Mouse (Mus musculus) kidney, adult 8-10 months (tissue): ENCODE data around the gene Arhgef38.
A peak's percentile ranks its signal among the peaks of the same experiment; 100 is the strongest.

ENCODE experiments used
- DNase-seq, 2 experiments: peaks; one replicate each; pipeline ENCODE4 v3.0.0; 2022

Gene Arhgef38

DNA sequence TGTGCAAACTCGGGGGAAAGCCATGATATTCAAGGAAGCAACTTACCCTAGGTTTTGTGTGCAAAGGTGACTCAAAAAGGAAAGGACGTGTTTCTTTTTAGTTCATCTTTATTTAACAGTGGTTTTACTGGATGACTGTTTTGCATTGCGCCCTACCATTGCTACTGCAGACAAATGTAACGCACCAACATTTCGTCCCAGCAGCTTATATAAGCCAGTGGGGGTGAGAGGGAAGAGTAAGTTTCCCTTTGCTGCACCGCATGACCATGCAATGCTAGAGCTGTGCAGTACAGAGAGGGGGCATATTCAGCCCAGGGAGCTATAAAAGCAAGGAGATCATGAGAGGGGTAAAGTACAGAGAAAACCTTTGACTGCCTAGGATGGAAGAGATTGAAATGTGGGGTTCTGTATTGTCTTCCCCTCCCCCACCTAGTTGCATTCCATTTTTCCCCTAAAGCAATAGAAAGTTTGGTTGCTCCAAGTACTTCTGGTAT is 70.8 kb downstream of the Arhgef38 start:
- no peak for DNase-seq

DNA sequence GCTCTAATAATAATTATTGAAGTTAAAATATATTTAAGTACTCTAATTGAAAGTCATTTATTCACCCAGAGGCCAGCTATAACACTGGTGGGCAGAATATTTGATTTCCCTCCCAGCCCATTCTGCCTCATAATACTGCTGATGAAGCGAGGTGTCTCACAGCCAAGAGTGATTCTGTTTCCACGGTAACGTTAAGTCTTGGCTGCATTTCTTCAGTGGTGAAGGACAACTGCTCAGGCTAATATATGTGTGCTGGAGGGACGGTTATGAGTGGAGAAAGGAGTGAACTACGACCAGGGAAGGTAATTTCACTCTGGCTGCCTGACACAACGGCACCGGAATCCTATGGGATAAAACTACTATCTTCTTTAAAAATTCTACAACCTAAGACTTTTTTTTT is 71.6 kb downstream of the Arhgef38 start:
- no peak for DNase-seq

DNA sequence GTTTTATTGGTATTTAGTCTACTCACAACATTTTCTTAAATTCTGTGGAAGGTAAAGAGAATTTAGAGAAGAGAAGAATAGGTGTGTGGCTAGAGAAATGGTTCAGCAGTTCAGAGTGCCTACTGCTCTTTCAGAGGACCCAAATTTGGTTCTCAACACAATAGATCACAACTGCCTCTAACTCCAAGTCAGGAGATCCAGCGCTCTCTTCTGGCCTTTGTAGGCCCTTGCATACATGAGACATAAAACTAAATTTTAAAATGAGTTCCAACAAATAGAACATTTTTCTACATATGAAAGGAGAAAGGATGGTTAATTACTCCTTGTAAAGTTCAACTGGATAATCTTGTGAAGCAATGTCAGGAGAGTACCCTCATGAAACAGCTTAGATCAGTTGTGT is 73.3 kb downstream of the Arhgef38 start:
- no peak for DNase-seq

DNA sequence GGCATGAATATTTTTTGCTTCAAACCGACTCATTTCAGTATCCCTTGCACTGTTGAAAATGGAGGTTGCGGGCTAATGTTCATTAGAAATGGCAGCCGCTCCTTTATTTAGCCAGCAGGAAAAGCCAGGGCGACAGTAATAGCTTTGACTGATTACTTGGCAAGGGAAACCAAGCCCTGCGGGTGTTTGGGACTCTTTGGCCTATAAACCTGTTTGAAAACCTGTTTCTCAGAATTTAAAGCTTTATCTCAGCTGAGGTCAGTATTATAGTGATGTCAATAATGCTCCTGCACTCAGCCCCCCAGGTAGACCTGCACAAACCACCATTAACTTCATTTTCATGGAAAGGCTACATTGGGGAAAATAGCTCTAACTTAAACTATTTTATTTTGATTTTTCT is 76.5 kb downstream of the Arhgef38 start:
- peak; percentile 28 to 42 for DNase-seq

DNA sequence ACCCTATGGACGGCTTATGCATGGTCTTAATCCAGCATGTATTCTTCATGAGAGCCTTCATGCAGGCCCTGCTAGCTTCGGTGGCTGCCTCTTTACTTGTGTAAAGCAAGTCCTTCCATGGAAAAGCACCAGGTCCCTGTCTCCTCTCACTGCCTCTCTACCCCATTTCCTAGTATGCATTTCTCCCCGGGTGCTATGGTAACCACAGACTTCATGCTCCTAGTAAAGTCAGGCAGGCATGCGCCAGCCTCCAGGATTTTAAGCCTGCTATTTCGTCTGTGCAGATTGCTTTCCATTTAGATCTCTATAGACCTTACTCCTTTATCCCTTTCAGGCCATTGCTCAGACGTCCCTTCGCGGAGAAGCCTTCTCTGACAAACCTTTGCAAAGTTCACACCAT is 80.1 kb downstream of the Arhgef38 start:
- DNase-seq, result no peak

DNA sequence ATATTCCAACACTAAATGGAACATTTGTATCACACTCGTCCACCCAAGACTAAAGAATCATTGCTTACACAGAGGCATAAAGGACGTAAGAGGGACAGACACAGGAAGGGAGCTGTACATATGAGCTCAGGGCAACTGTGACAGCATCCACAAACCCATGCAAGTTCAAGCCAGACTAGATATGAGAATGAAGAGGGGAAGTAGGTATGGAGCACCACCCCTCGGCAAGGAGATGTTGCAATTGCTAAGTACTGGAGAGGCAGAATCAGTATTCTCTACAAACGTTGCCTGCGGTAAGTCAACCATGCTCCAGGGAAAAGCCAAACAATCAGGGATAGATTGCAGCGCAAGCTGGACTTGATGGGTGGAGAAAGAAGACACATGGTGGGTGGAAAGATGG is 81.1 kb downstream of the Arhgef38 start:
- DNase-seq, result no peak

DNA sequence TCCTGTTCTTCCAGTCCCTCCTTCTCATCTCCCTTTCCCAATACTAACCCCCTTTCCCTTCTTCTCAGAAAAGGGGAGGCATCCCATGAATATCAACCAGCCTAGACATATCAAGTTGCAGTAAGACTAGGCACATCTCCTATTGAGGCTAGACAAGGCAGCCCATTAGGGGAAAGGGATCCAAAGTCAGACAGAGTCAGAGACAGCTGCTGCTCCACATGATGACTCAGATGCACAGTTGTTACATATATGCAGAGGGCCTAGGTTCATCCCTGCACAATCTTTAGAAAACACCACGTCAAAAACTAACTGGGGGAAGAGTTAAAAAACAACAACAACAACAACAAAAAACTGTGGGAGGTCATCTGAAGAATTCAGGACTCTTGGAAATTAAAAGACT is 81.9 kb downstream of the Arhgef38 start:
- DNase-seq, result no peak

DNA sequence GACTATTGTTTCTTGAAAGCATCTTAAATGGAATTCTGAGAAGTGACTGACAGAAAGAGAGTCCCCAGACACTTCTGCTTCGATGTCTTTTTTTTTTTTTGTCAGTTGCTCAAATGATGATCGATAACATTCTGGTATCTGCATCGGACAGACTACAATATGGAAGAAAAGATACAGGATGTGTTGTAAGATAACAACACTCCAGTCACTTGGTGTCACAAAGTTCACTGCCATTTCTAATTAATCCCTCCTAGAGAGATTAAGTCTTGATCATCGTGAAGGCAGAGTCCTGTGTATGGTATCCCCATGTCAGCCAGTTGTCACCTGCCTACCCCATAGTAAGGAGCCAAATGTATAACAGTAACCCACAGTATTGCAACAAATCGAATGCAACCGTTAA is 83.1 kb downstream of the Arhgef38 start:
- DNase-seq, result no peak

DNA sequence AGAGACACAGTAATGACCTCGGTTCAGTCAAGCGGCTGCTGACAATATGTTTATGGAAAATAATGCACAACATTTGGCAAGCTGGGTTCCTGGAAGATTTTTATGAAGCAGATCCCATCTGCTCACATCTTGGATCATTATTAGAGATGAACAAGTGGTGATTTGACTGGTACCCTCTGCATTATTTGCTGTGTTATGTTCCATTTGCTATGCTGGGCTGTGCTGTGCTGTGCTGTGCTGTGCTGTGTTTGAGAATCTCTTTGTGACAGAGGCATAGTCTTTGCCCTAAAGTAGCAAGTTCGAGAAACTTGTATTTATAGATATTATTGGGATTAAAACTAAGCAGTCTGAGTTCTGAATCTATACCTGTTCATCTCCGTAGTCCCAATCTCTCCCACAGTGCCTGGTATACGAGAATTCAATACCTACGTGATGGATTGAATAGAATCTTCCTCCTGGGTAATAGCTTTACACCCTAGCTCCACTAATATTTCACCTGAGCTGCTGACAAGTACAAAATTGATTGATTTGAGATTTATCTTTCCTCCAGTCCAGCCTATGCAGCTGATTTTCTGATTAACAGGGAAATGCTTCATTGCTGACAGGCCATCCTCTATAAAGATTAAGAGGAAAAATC is 90.1 kb downstream of the Arhgef38 start:
- DNase-seq, result no peak

DNA sequence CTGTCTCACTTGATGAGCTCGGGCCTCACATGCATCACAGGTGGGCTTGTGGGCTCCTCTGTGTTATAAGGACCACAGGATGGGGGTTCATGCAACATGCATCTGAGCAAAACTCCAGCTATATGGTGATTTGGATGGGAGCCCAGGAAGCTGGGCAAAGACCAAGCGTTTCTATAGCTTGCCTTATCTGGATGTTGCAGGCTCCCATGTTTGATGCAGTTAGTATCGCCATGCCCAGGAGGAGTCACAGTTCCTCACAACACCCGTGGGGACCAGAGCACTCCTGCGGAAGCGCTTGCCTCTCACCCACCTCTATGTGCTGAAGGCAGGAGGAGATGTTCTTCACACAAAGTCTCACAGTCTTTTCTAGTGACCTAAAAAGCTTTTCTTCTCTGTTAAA is 92.9 kb downstream of the Arhgef38 start:
- DNase-seq, result no peak

DNA sequence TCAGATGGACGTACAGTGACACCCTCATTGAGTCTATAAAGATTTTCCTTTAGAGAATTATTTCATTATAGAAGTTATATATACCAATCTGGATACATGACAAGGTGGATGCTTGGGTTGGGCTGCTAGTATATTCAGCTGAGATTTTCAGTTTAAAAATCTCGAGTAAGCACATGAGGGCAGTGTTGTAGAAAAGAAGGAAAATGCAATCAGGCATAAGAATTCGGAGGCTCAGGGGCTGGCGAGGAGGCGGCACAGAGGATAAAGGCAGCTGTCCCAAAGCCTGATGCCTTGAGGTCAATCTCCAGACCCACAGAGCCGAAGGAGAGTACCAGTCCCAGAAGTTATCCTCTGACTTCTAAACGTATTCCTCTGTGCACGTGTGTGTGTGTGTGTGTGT is 102.1 kb downstream of the Arhgef38 start:
- DNase-seq, result no peak

DNA sequence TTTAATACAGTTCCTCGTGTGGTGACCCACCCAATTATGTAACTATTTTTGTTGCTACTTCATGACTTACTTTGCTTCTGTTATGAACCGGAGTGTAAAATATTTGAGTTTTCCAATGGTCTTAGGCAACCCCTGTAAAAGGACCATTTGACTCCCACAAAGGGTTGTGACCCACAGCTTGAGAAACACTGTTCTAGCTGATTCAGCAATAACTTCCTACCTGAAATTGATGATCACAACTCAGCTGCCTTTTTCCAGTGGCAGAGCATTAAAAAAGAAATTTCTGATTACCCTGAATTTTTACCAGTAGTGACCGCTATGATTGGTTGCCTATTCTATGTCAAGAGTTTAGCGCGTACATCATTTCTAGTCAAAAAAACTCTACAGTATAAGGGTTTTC is 103.4 kb downstream of the Arhgef38 start:
- no peak for DNase-seq

DNA sequence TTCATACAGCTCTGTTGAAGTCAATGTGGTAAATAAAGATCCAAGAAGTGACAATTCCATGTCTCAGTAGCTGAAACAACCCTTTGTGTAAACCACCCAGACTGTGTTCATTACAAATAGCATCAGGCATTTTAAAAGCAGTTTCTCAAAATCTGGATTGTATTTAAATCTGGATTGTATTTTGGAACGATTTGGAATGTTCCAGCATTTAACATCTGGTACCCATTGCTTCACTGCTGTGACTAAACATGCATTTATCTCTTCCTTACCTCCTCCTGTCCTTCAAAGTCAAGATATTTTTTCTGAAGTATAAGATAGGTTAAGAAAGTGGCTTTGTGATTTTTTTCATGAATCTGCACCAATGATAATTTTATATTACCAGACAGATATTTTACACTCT is 121.5 kb downstream of the Arhgef38 start:
- no peak for DNase-seq

DNA sequence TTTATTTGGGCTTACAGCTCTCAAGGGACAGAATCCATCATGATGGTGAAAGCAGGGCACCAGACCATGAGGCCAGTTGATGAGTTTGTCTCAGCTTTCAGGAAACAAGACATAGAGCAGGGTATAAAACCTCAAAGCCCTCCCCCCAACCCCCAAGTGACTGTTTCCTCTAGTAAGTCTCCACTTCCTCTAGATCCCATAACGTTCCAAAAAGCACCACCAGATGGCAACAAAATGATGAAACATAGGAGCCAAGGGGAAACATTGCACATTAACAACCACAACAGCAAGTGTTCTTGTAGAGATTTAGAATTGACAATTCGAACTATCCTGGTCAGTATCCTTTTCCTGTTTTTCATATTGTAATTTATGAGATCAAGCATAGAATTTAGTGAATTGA is 123.0 kb downstream of the Arhgef38 start:
- peak; percentile 14 to 27 for DNase-seq

DNA sequence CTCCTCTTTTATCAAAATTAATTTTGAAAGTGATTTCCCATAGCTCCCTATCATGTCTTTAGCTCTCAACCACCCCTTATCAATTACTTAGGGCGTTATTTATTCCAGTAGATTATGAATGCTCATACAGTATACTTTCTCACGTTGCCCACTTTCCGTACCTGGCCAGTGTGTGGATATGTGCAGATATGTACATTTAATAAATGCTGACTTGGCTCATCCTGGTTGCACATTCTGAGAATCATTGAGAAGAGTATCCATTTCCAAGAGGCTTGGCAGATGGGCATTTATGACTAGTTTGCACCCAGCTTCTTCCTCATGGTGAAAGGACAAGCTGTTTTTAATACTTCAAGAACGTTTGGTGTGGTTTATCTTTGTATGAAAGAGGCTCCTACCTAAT is 124.9 kb downstream of the Arhgef38 start:
- no peak for DNase-seq

DNA sequence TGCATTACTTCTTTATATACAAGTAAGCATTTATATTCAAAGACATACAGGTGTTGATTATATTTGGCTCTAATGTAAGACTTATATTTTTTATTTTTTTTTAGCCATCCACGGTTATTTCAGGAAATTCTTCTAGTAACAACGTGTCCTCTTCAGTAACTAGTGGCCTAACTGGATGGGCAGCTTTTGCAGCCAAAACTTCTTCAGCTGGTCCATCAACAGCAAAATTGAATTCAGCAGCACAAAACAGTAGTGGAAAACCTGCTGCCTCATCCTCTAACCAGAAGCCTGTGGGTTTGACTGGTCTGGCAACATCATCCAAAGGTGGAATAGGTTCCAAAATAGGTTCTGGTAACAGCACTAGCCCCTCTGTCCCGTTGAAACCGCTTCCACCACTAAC is 126.0 kb downstream of the Arhgef38 start:
- DNase-seq, result peak; percentile 7 to 11

DNA sequence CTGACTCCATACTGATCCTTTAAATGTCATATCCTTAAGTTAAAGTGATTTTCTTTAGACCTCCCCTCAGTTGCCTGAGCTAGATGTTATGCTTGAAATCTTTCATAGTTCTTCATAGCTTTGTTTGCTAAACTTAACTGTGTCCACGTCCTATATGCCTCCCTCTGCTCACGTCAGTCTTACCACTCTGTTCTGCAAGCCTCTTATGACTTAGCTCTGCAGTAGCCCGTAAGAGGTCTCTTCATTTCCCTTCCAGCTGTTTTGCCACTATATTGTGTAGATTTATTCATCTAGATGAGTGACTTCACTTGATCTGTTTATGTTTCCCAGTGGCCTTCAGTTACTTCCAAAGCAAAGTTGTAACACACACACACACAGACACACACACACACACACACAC is 130.3 kb downstream of the Arhgef38 start:
- DNase-seq, result no peak

DNA sequence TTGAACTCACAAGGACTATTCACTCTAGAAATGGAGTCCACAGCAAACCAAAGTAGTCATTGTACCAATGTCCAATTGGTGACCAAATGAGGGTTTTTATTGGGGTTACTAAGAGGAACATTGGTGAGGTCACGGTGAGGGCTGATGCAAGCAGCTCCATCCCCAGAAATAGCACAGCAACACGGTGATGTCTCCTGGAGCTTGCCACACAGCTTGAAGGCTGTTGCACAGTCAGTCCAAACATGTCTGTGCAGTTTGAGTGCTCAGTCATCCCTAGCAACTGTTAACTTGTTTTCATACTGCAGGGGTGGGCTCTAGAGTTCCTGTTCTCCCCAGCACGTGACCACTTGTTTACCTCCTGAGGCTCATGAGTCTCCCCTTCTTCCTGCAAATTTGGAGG is 131.0 kb downstream of the Arhgef38 start:
- DNase-seq, result no peak

DNA sequence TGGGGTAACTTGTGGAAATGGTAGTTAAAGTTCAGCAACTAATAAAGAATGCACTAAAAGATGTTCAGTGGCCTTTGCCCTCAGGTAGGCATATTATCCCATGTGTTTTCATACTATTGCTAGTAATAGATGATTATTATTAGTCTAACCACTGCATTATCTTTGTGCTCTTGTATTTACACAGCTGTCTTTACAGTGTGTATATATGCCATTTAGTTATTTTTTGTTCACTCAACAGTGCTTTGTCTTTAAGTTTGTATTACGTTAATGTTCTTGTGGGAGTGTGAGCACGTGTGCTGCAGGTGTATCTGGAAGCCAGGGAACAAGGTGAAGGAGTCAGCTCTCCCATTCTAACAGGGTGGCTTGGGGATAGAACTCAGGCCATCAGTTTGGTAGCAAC is 135.8 kb downstream of the Arhgef38 start:
- DNase-seq, result no peak

DNA sequence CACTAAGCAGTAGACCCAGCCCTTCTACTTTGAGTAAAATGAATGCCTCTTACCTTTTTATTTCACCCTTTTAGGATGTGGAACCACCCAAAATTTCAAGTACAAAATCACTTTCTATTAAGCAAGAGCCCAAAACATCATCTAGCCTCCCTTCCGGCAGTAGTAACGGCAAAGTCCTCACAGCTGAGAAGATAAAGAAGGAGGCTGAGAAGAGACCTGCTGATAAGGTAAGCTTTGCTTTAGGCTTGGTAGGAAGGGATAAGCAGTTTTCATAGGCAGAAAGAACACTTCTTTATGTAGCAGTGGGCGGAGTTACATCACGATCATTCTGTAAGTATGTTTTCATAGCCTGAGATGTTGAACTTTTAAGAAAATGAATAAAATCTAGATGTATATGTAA is 136.4 kb downstream of the Arhgef38 start:
- DNase-seq, result no peak

DNA sequence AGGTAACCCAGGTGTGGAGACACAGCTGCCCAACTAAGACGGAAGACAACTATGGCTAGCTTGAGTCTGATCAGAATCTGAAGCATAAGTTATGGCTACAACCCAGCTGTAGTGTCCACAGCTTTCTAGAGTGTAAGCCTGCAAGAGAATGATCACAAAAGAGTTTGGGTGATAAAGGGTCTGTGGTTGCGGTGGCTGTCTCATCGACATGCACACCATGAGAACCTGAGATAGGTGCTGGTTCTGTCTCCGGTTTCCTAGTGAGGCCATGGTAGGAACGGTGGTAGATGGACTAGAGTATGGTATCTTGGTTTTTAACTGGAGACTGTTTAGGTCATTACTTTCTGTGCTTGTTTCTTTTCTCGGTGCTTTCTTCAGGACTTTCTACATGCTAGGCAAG is 136.8 kb downstream of the Arhgef38 start:
- DNase-seq, result no peak

DNA sequence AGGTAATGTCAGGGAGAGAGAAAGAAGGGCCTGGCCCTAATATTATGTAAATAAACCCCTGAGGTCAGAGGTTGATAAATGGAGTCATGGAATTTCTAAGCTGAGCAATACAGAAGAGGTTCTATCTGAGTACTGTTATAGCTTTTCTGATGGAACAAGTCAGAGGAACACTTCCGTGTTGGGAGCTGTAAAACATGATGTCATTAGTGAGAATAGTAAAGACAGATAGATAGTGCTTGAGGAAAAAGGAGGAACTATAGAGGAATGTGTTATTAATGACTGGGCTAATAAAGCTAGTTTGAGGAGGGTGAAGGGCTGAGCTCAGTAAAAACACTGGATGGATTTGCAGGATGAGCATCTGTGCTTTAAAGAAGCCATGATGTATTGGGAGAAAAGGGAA is 140.4 kb downstream of the Arhgef38 start:
- DNase-seq, result no peak

DNA sequence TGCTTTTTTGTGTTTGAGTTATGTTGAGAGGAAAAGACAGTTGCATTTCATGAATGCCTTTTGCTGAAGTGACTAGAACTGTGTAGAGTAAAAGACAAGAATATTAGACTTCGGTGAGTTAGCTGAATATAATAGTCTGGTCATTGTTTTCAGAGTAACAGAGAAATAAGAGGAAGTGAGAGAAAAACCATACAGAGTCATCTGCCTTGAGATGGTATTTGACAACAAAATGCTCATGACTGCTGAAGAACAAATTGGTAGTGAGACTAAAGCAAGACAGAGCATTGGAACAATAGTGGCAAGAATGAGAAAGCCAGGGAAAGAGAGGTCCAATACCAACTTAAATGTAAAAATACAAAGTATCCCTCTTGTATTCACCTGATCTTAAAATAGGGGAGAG is 141.8 kb downstream of the Arhgef38 start:
- DNase-seq, result no peak

DNA sequence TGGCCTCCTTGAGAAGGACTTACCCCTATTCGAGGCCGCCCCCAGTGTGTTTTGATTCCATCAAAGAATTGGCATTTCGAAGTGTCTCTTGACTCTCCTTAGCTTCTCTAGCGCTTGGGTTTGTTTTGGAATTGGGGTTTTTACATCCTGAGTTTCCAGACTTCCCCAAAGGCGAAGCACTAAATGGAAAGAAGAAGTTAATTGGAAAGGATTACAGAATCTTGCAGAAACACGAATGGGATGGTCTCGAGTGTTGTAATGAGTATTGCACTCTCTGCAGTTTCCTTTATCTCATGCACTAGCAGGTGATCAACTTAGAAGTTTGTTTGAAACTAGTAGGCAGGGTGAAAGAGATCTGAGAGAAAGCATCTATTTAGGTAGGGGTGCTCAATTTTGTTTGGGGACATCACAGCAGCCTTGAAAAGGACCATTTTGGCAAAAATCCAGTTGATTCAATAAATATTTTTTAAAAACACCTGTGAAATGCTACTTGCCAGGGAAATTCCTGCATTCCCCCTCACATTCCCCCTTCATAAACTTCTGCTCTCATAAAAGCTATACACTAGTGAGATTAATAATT is 142.4 kb downstream of the Arhgef38 start:
- no peak for DNase-seq

DNA sequence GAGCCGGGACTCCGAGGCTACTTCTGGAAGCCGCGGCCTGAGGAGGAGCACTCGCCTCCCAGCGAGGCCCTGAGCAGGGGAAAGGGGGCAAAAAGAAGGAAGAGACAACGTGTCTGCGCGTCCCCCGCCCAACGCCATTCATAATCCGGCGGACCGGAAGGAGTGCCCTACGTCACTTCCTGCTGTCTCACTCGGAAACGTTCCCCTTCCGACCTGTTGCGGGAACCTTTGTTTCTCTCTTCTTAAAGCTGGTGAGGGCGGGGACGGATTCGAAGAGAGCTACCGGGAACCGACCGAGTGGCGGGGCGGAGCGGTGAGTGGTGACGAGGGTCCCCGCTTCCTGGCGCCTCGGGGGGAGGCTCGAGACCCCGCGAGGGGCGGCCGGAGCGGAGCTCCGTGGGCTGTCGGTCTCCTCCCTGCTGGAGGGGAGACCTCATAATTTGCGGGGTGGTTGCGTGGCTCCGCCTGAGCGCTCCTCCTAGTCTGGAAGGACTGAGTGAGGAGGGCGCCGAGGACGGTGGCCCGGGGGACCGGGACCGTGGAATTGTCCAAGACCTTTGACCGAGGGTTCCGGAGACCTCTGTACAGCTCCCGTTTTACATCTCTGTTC is 143.0 kb downstream of the Arhgef38 start, which contains the start of the genes Ints12 and Gstcd:
Gene Ints12, plus strand, starts transcription at position 177 of the 610 bp plus-strand sequence.
Gene Gstcd, minus strand, starts transcription at position 370 of the 610 bp plus-strand sequence.
- peak; percentile 88 to 93 for DNase-seq
